Mouse (Mus musculus) mouse trophoblast stem cell (cell line): ENCODE measurements around the gene Clk3.

Experiments used
- in situ Hi-C, 2 experiments: fragments of 300-500 bp; cut with MseI, MboI; formaldehyde crosslinking; loops; 2 replicates in 1 of 2; 3 replicates in 1 of 2; pipeline ENCODE4 v1.15.1; 2025

Gene Clk3

GRCm38 (mm10) chr9:57765364-57766351, at the start of gene Clk3:
Gene Clk3 (minus strand): TSS chr9:57765860.
- in situ Hi-C loops, result no loop called here

GRCm38 (mm10) chr9:57814866-57815265, 49.2 kb upstream of the Clk3 start:
- in situ Hi-C loops, result no loop called here

- in situ Hi-C loops, result no loop called here
Observed at GRCm38 (mm10) chr9:57814014-57814413, 48.4 kb upstream of the Clk3 start.

GRCm38 (mm10) chr9:57811793-57812733, 46.4 kb upstream of the Clk3 start:
- in situ Hi-C loops, result no loop called here

DNA sequence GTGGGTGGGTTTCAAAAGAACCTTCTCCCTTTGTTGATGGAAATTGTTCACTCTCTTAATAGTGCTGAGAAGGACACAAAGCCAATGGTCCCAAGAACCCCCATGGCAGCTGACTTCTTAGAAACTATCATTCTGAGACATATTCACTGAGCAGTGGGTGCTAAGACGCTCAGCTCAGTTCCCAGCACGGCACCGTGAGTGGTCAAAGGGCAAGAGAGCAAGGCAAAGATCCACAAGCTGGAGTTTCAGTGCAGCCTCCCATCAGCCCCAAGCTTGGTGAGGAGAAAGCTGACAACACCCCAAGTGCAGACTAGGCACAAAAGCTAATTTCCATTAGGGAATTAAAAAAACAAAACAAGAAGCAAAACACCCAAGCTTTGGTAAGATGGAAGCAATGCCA, 45.0 kb upstream of the Clk3 start:
- in situ Hi-C loops, result no loop called here

DNA sequence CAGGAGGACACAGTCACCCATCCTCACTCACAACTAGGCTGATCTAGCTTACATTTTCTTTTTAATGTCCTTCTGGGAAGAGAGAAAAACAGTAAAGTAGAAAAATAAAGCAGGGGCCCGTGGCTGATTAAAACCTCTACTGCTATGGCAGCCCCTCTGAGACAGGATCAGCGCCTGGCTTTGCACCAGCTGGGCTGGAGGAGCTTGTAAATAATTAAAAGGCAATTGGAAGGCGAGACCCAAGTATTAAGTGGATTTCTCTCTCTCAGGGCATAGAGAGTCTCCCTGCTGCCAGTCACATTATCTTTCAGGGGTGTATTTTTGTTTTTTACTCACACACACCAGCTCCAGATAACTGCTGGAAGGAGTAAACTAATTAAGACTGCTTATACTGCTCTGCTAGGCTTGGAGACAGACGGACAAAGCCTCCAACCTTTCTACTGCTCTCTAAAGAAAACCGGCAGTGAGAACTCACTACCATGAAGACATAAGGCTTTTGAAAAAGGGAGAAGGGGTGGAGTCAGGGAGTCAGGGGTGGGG, 43.2 kb upstream of the Clk3 start:
- in situ Hi-C loops, result no loop called here

DNA sequence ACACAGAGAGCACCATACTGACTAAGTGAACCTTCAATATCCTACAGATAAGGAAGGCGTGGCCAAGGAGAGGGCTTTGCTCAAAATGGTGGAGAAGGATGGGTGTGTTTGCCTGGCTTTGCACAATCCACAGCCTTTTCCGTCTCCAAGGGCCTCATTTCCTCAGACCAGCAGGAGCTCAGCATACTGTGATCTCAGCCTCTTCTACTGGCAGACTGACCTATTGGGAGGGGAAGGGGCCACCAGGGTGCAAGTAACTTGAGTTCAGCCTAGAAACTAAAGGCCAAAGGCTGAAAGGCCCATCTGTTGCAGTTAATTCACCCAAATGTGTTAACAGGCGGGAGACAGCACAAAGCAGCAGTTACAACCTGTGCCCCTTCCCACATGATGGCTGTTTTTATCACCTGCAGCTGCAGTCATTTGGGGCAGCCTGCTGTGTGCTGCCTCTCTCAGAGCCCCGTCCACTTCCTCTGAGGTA, 41.6 kb upstream of the Clk3 start:
- in situ Hi-C loops, result no loop called here

- in situ Hi-C loops, result no loop called here
Observed at GRCm38 (mm10) chr9:57806066-57806481, 40.4 kb upstream of the Clk3 start.

DNA sequence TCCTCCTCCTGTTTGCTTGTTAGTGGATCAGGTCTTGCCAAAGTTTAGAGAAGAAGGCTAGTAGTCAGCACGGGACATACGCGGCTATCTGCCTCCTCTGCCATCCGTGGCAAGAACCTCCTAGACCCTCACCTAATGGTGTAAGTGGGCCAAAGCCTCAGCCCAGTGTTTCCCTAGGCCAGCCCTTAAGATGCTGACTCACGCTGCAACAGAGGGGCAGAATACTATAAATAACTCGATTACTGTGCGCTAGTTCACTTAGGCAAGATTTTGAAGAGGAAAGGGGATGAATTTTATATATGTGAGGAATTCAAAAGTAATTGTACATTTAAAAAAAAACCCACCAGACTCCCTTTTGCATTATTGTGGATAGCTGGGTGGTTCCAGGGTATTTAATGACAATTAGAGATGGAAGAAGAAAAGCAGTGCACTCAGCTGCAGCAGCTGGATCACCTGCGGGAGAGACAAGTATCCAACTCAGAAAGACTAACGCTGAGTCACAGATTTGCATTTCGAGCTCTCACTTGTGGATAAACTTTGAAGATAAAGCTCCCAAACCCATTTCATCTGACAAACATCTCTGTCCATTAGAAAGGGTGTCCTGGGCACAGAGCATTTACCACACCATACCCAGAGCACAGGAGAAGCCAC, 39.6 kb upstream of the Clk3 start:
- in situ Hi-C loops, result no loop called here

- in situ Hi-C loops, result no loop called here
Observed at GRCm38 (mm10) chr9:57803839-57804238, 38.2 kb upstream of the Clk3 start.

- in situ Hi-C loops, result no loop called here
Observed at GRCm38 (mm10) chr9:57803047-57803446, 37.4 kb upstream of the Clk3 start.

DNA sequence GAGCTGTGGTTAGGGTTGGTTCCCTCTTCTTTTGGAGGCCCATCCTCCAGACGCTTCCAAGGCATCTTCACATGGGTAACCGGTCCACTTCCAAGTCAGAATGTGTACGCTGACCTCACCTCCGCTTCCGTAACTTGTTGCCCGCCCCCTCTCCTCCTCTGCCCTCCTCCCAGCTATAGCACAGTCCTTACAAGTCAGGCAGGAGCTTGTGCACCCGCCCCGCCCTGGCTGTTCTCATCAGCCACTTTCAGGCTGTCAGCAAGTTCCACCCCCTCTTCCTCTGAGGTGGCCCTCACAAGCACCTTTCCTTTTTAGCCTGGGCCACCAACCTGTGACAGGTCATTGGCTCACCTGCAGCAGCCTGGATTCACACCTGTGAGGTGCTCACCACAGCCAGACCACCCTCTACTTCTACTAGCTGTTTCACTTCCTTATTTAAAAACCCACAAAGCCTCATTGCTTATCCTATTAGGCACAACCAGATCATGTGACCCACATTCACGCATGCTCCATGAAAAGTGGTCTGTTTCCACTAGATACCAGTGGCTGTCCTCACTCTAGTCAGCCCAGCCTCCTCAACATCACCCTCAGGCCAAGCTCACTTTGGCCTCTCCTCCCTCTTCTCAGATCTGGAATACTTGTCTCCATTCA, 34.8 kb upstream of the Clk3 start:
- in situ Hi-C loops, result no loop called here

- in situ Hi-C loops, result no loop called here
Observed at GRCm38 (mm10) chr9:57798725-57799253, 33.1 kb upstream of the Clk3 start.

DNA sequence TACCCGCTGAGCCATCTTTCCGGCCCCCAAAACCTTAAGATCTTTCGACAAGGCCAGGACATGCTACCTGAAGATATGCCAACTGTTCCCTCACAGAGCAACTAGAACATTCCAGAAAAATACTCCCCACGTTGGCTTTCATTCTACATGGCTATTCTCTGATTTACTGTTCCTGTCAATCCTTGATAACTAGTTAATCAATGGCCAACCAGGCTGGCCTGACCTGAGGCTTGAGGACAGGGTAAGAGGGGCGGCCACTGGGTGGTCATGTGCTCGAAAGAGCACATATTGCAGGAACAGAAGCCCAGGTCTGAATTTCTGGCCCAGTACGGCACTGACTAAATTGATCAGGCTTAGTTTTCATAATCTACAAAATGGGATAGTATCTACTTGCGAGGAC, 31.8 kb upstream of the Clk3 start:
- in situ Hi-C loops, result no loop called here

- in situ Hi-C loops, result no loop called here
Observed at GRCm38 (mm10) chr9:57789733-57790132, 24.1 kb upstream of the Clk3 start.

GRCm38 (mm10) chr9:57782656-57783055, 17.0 kb upstream of the Clk3 start:
- in situ Hi-C loops, result no loop called here

DNA sequence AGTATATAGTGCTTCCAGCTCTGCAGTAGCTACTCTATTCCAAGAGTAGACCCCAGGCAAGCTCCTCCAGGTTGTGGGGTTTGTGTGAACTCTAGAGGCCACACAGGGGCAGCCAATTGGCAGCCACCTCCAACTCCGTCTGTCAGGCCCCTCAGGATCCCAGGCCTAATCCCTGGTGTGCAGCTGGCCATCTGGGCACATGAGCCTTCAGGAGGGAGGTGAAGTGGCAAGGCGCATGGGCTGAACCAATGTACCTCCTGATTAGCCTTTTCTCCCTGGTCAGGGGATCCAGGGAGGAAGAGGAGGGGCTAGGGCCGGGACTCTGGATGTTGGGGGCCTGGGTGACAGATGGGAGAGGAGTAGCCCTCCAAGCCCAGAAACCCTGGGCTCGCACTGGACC, 10.1 kb upstream of the Clk3 start:
- in situ Hi-C loops, result loop anchor here in 1 of 2 experiments (10.0 kb wide), 1 partner anchor 219 kb away; no protein-coding TSS in a partner anchor

DNA sequence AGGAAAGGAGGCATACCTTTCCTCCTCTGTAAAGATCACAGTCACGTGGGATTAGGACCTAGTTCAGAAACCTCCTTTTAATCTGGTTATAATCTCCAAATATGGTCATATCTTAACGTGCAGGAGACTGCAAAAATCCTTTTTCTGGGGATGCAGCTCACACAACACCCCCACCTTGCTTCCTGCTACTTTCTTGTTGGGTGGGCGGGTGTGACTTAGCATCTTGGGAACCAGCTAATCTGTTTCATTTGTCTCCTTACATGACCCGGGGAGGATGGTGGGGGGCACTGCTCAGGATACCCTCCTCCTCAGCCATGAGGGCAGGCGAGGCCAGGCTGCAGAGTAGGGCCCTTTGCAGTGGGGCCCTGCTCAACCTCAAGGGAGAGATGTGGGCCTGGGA, 9.4 kb upstream of the Clk3 start:
- in situ Hi-C loops, result loop anchor here in 1 of 2 experiments (10.0 kb wide), 1 partner anchor 220 kb away; no protein-coding TSS in a partner anchor

GRCm38 (mm10) chr9:57774168-57774567, 8.5 kb upstream of the Clk3 start:
- in situ Hi-C loops, result loop anchor here in 1 of 2 experiments (10.0 kb wide), 1 partner anchor 221 kb away; no protein-coding TSS in a partner anchor

GRCm38 (mm10) chr9:57773754-57774153, 8.1 kb upstream of the Clk3 start:
- in situ Hi-C loops, result loop anchor here in 1 of 2 experiments (10.0 kb wide), 1 partner anchor 221 kb away; no protein-coding TSS in a partner anchor
